Mouse (Mus musculus): ENCODE measurements around the gene Hsd3b2. TPM values are rescaled to one million over a fixed set of nuclear protein-coding genes. Genes with fewer than 3 reads are reported as not detected.

Hsd3b2 gene
- not detected for polyA plus RNA-seq (2015; fragmentation: Illumina TruSeq; extraction: RNeasy Lipid Tissue Mini Kit (QIAGEN cat#74804); ENCODE audit: insufficient read depth, low read depth, low replicate concordance)

DNA sequence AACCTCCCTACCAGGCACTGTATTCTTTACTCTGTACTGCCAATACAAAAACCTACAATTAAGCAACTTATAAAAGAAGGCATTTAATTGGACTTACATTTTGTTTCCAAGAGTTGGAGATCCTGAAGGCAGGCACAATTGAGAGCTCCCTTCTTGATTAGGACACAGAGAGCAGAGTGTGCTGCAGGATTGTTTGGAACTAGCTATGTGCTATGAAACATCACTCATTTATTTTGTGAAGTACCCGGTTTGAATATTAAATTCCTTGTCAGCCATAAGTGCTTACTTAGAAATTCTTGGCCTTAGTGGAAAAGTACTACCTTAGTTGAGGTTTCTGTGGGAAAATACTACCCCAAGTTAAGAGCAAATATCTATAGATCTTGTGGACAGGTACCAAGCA is at the start of gene Hsd3b2:
Gene Hsd3b2 (minus strand): TSS at position 168 of the 400 bp plus-strand sequence.

Other genes with a start within 250 kb of the Hsd3b2 start
- gene Hsd3b4, start 214.0 kb downstream of the Hsd3b2 start, polyA plus RNA-seq (2015; fragmentation: Illumina TruSeq; extraction: RNeasy Lipid Tissue Mini Kit (QIAGEN cat#74804); ENCODE audit: insufficient read depth, low read depth, low replicate concordance), result not detected
- not detected for gene Gm10681, start 135.7 kb downstream of the Hsd3b2 start, polyA plus RNA-seq (2015; fragmentation: Illumina TruSeq; extraction: RNeasy Lipid Tissue Mini Kit (QIAGEN cat#74804); ENCODE audit: insufficient read depth, low read depth, low replicate concordance)
- gene Hsd3b5, start 94.3 kb downstream of the Hsd3b2 start, polyA plus RNA-seq (2015; fragmentation: Illumina TruSeq; extraction: RNeasy Lipid Tissue Mini Kit (QIAGEN cat#74804); ENCODE audit: insufficient read depth, low read depth, low replicate concordance), result not detected
- gene Hsd3b3, start 38.6 kb upstream of the Hsd3b2 start, polyA plus RNA-seq (2015; fragmentation: Illumina TruSeq; extraction: RNeasy Lipid Tissue Mini Kit (QIAGEN cat#74804); ENCODE audit: insufficient read depth, low read depth, low replicate concordance), result not detected
- gene Hsd3b6, start 89.9 kb upstream of the Hsd3b2 start, polyA plus RNA-seq (2015; fragmentation: Illumina TruSeq; extraction: RNeasy Lipid Tissue Mini Kit (QIAGEN cat#74804); ENCODE audit: insufficient read depth, low read depth, low replicate concordance), result not detected
- 2.2 TPM for gene Hsd3b1, start 135.3 kb upstream of the Hsd3b2 start, polyA plus RNA-seq (2015; fragmentation: Illumina TruSeq; extraction: RNeasy Lipid Tissue Mini Kit (QIAGEN cat#74804); ENCODE audit: insufficient read depth, low read depth, low replicate concordance)
- gene Hao2, start 168.7 kb upstream of the Hsd3b2 start, polyA plus RNA-seq (2015; fragmentation: Illumina TruSeq; extraction: RNeasy Lipid Tissue Mini Kit (QIAGEN cat#74804); ENCODE audit: insufficient read depth, low read depth, low replicate concordance), result not detected

All from pancreas, adult 10 weeks (tissue).